Mouse (Mus musculus) thymus, postnatal 36 days (tissue): ENCODE data around the gene Nf1.

ENCODE experiments used
- DNase-seq, 2 experiments: peaks; one replicate each; pipeline ENCODE4 v3.0.0; 2022; ENCODE audit warnings: mixed read lengths in 2 of 2

Nf1 gene

GRCm38 (mm10) chr11:79529736-79530135 lies 190.2 kb downstream of the Nf1 start:
- no peak for DNase-seq

- DNase-seq = peak; percentile 25 to 42
These were observed 190.9 kb downstream of the Nf1 start, which contains the start of the genes Evi2 and Evi2a for GRCm38 (mm10) chr11:79530333-79530761. TSS of gene Evi2 (minus strand) at chr11:79530589. TSS of gene Evi2a (minus strand) at chr11:79530609.

- DNase-seq = no peak
These were observed 191.3 kb downstream of the Nf1 start for GRCm38 (mm10) chr11:79530774-79531173.

- no peak for DNase-seq
These were observed 192.0 kb downstream of the Nf1 start for GRCm38 (mm10) chr11:79531485-79531884.

GRCm38 (mm10) chr11:79533311-79533710 lies 193.8 kb downstream of the Nf1 start:
- no peak for DNase-seq

- DNase-seq = no peak
These were observed 194.6 kb downstream of the Nf1 start for GRCm38 (mm10) chr11:79533950-79534690.

- no peak for DNase-seq
These were observed 196.1 kb downstream of the Nf1 start for GRCm38 (mm10) chr11:79535554-79535953.

- DNase-seq = no peak
These were observed 196.8 kb downstream of the Nf1 start for GRCm38 (mm10) chr11:79536293-79536692.

- DNase-seq = no peak
These were observed 213.1 kb downstream of the Nf1 start for GRCm38 (mm10) chr11:79552622-79553021.

GRCm38 (mm10) chr11:79560536-79560935 lies 221.0 kb downstream of the Nf1 start:
- no peak for DNase-seq

GRCm38 (mm10) chr11:79563493-79563892 lies 224.0 kb downstream of the Nf1 start:
- no peak for DNase-seq

GRCm38 (mm10) chr11:79566947-79567346 lies 227.5 kb downstream of the Nf1 start:
- DNase-seq = no peak

GRCm38 (mm10) chr11:79568197-79568911 lies 228.9 kb downstream of the Nf1 start:
- no peak for DNase-seq

GRCm38 (mm10) chr11:79570319-79570718 lies 230.8 kb downstream of the Nf1 start:
- DNase-seq = no peak

GRCm38 (mm10) chr11:79573836-79574235 lies 234.3 kb downstream of the Nf1 start:
- no peak for DNase-seq

GRCm38 (mm10) chr11:79575383-79576073 lies 236.0 kb downstream of the Nf1 start:
- peak in 1 of 2 experiments; percentile 42 for DNase-seq

GRCm38 (mm10) chr11:79577741-79578140 lies 238.2 kb downstream of the Nf1 start:
- DNase-seq = peak; percentile 75 to 81

GRCm38 (mm10) chr11:79580660-79581059 lies 241.2 kb downstream of the Nf1 start:
- DNase-seq = no peak

- no peak for DNase-seq
These were observed 241.8 kb downstream of the Nf1 start for GRCm38 (mm10) chr11:79581257-79581656.

GRCm38 (mm10) chr11:79584191-79584590 lies 244.7 kb downstream of the Nf1 start:
- peak; percentile 57 to 66 for DNase-seq

GRCm38 (mm10) chr11:79589317-79590075 lies 250.0 kb downstream of the Nf1 start:
- DNase-seq = peak; percentile 59 to 68
